Mouse (Mus musculus): ENCODE results near the gene Nek7. TPM values are rescaled to one million over a fixed set of nuclear protein-coding genes. Genes with fewer than 3 reads are reported as not detected.
A peak's percentile ranks its signal among the peaks of the same experiment; 100 is the strongest.

Gene Nek7
- total RNA-seq, 2 experiments from 2014 or later: 78.8 to 80.0 TPM

- DNase-seq: no peak
- intact Hi-C loops (cut with DNase I): loop anchor here (2.0 kb wide), 1 partner anchor 45 kb away; the partner anchor contains the start of gene Nek7
These were observed 43.8 kb downstream of the Nek7 start for GRCm38 (mm10) chr1:138576066-138576697.

- intact Hi-C loops (cut with DNase I): loop anchor here (2.0 kb wide), 1 partner anchor 45 kb away; the partner anchor contains the start of gene Nek7
- DNase-seq: no peak
These were observed 44.3 kb downstream of the Nek7 start for GRCm38 (mm10) chr1:138575629-138576028.

- intact Hi-C loops (cut with DNase I): loop anchor here (5.0 kb wide), 1 partner anchor 224 kb away; no protein-coding TSS in a partner anchor
- peak in 1 of 2 experiments; percentile 35 for DNase-seq
These were observed 48.2 kb downstream of the Nek7 start for GRCm38 (mm10) chr1:138571565-138572361.

GRCm38 (mm10) chr1:138571038-138571441 is 48.9 kb downstream of the Nek7 start:
- intact Hi-C loops (cut with DNase I): loop anchor here (5.0 kb wide), 1 partner anchor 224 kb away; no protein-coding TSS in a partner anchor
- DNase-seq: no peak

- DNase-seq: peak in 1 of 2 experiments; percentile 31
- intact Hi-C loops (cut with DNase I): no loop called here
These were observed 51.3 kb downstream of the Nek7 start for GRCm38 (mm10) chr1:138568434-138569232.

DNA sequence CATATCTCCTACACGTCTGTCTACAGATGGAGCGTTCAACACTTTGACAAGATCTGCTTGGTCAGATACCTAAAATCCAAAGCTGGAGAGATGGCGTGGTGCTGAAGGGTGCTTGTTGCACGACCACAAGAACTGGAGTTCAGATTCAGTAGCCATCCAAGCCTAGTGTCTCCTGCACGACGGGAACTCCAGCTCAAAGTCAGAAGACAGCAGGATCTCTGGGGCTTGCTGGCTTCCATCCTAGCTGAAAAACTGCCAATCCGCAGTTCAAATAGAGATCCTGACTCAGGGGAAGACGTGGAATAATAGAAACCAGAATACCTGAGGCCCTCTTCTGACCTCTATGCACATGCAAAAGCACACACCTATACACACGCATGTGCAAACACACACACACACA is 52.0 kb downstream of the Nek7 start:
- intact Hi-C loops (cut with DNase I): no loop called here
- peak in 1 of 2 experiments; percentile 43 for DNase-seq

GRCm38 (mm10) chr1:138564677-138565076 is 55.3 kb downstream of the Nek7 start:
- intact Hi-C loops (cut with DNase I): no loop called here
- no peak for DNase-seq

DNA sequence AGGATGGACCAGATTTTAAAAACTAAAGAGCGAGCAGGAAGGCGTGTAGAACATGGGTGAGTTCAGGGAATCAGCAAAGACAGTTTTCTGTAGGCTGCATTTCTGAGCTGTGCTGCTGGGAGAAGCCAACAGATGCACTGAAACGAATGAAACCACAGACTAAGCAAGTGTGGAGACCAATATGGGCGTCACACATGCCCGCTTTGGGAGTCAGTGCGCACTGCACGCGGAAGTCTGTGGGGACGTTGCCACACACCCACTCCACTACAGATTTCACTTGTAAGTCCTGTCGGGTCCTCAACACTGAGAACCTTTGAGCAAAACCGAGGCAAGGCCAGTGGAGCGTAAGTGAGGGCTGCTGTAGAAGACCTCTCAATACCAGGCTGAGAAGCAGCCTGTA is 59.2 kb downstream of the Nek7 start:
- intact Hi-C loops (cut with DNase I): no loop called here

DNA sequence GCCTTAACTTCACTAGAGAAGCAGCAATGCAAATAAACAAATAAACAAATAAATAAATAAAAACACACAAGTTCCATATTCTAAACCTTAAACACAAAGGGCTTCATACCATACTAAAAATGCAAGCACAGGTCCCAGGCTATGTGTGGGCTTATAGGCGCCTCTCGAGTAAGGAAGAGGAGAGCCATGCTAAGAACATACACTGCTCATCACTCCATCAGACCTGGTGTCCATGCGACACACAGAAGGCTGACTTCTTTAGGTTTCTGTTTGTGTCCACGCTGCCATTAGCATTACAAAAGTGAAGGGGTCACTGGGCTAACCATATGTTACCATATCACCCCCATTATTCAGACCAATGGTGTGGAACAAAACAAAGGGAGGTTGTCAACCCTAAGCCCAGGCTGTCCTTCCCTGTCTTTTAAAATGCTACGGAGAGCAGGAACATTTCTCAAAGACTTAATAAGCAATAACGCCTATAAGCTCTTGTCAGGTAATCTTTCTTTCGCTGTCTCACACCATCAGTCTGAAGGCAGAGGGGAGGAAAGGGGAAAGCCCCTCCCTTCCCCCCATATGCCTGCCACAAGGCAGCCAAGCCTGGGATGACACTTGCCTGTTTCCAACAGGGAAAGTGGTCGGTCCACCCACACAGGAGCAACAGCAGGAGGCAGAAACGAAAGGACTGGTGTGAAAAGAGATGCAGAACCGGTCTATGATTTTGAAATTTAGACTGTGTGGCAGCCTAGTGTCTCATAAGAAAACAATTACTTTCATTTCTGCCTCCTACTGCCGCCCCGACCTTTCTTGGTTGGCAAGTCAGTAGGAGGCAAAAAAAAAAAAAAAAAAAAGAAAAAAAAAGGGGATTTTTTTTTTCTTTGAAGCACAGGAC is 60.5 kb downstream of the Nek7 start:
- intact Hi-C loops (cut with DNase I): loop anchor here (5.0 to 10.0 kb wide), 3 partner anchors 58 to 232 kb away; no protein-coding TSS in a partner anchor
- no peak for DNase-seq

More for the DNA sequence above, 59.2 kb downstream of the Nek7 start:
- DNase-seq: no peak

DNA sequence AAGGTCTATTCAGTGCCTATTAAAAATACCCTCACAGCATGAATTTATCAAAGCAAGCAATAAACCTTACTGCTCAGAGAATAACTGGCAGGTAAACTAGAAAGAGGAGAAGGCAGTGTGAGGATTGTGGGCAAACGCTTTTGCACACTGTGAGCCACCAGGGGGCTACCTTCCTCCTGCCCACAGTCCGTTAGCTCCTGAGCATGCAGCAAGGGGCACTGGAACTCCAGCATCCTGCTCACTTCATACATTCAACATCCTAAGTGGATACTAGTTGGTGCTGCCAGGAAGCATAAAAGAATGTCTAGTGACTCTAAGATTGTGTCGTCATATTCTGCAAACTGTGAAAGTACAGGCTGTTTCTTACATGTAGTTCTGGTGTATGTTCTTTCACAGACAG is 61.6 kb downstream of the Nek7 start:
- intact Hi-C loops (cut with DNase I): loop anchor here (5.0 to 10.0 kb wide), 3 partner anchors 59 to 231 kb away; no protein-coding TSS in a partner anchor

GRCm38 (mm10) chr1:138554926-138555325 is 65.0 kb downstream of the Nek7 start:
- no peak for DNase-seq
- intact Hi-C loops (cut with DNase I): loop anchor here (5.0 to 10.0 kb wide), 3 partner anchors 62 to 228 kb away; no protein-coding TSS in a partner anchor

More for the DNA sequence above, 61.6 kb downstream of the Nek7 start:
- DNase-seq: no peak

DNA sequence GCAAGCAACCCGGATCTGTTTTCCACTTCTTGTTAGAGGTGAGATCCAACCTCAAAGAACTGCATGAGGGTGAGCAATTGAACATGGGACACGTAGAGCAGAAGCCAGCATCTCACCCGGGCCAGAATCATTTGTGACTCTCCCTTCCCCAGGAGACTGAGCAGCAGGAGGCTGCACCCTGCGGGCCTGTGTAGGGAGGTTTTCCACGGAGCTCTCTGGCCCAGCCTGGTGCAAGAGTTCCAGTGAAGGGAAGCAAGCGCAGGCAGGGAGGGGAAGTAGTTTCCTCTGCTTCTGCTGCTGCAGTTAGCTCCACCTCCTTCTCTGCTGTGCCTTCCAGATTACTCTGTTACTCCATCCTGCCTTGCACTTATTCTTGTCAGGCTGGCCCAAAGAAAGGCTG is 69.8 kb downstream of the Nek7 start:
- DNase-seq: peak; percentile 46 to 61
- intact Hi-C loops (cut with DNase I): loop anchor here (10.0 kb wide), 1 partner anchor 205 kb away; no protein-coding TSS in a partner anchor

- intact Hi-C loops (cut with DNase I): no loop called here
- no peak for DNase-seq
These were observed 77.8 kb downstream of the Nek7 start for GRCm38 (mm10) chr1:138542170-138542515.

GRCm38 (mm10) chr1:138541495-138542169 is 78.3 kb downstream of the Nek7 start:
- no peak for DNase-seq
- intact Hi-C loops (cut with DNase I): no loop called here

GRCm38 (mm10) chr1:138539713-138540112 is 80.2 kb downstream of the Nek7 start:
- DNase-seq: no peak
- intact Hi-C loops (cut with DNase I): no loop called here

- DNase-seq: no peak
- intact Hi-C loops (cut with DNase I): no loop called here
These were observed 81.7 kb downstream of the Nek7 start for GRCm38 (mm10) chr1:138538217-138538616.

DNA sequence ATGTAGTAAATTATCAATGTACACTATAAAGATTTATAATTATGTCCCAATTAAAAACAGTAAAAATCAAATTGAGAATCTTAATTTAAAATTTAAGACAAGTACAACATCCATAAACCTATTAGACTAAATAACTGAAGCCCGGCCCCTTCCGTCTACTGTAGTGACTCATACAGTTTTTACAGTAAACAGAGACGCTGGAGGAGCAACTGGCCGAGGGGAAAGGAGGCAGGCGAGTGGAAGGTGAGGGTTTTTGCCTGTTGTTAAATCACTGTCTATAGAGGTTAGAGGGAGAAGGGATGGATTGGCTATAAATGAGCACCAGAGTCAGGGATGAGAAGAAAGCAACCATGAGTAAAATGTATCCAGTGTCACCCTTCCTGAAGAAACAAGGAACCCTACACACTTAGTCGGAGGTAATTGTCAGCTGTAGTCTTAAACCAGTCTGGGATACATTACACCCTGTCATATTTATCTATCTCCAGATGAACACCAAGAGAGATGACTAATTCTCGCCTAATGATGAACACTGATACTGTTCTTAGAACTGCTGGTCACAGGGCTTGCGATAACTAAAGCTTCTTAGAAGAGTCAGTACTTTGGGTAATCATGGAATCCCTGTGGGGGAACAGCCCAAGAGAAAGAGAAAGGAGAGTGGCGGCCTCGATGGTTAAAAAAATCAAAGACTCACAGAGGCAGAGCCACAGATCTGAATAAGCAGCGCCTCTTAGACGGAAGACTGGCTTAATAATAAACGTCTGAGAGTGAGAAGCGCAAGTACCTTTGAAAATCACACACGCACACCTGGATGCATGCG is 84.0 kb downstream of the Nek7 start:
- intact Hi-C loops (cut with DNase I): no loop called here
- DNase-seq: no peak

DNA sequence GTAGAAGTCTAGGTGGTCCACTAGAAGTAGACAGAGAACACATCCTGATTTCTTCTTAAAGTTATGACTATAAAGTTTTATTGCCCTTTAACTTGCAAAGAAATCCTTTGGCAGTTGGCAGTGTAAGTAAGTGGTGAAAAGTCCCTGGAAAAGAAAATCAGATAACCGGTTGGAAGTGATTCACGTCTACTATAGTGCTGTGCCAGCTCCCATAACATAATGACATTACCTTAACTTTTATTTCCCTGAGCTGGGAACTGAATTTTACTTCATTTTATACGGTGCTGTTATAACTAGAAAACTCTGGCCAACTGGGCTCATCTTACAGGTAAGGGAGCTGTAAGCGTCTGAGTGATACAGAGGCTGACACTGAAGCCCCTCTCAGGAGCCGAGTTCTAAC is 89.3 kb downstream of the Nek7 start:
- no peak for DNase-seq
- intact Hi-C loops (cut with DNase I): no loop called here
